Mouse (Mus musculus): ENCODE data around the gene Gpr37l1. TPM values are rescaled to one million over a fixed set of nuclear protein-coding genes. Genes with fewer than 3 reads are reported as not detected.

Gene Gpr37l1
- polyA plus RNA-seq, 1 experiment from 2014 or later, result not detected

DNA sequence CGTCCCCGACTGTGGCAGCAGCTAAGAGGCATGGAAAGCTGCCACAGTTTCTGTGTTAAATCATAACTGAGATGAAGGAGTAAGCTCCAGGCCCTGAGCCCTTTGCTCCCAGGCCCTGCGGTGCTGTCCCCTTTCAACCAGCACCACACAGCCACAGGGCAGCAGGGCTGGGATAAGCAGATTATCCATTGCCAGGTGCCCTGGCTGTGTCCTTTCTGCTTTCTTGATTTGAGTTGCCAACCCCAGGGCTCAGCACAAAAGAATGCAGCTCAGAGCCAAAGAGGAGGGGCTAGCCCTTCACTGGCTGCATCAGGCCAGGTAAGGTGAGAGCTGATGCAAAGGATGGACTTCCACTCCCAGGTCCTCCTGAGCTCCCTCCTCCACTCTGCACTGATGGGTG is 10.2 kb upstream of the Gpr37l1 start:
- no peaks in the 10 kb centered on the region; the same call in 1 of the 2 replicates for H3K4me1 ChIP-seq
- H3K9me3 ChIP-seq, result no peaks in the 10 kb centered on the region
- no peaks in the 10 kb centered on the region for H3K27me3 ChIP-seq (replicated peaks; ENCODE audit: low read depth, poor library complexity, severe bottlenecking)
- no peak for DNase-seq (ENCODE audit: low spot score)
- 85% methylated on average over 3 of the region's 3 CpGs for WGBS
- no peak overlapping the region for H3K4me3 ChIP-seq
- no peak overlapping the region for H3K27ac ChIP-seq (replicated peaks)
- H3K36me3 ChIP-seq (replicated peaks), result no peaks in the 10 kb centered on the region

DNA sequence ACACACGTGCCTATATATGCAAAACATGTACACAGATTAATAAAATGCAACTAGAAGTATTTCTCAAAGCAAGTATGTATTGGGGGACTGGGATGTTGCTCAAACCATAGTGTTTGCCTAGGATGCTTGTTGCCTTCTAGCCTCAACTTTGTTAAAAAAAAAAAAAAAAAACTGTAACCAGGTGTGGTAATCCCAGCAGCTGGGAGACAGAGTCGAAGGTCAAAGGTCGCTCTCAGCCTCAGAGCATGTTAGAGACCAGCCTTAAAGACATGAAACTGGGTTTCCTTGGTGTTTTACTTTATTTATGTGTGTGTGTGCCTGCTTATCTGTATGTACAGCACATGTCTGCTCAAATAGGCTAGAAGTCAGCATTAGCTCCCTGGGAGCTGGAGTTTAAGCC is 7.7 kb upstream of the Gpr37l1 start:
- Histone ChIP-seq H3K27ac (replicated peaks) (no peak overlapping the region), H3K36me3 (replicated peaks) (no peaks in the 10 kb centered on the region), H3K4me3 (no peak overlapping the region), H3K4me1 (no peaks in the 10 kb centered on the region), H3K9me3 (no peaks in the 10 kb centered on the region), H3K27me3 (replicated peaks; ENCODE audit: low read depth, poor library complexity, severe bottlenecking) (no peaks in the 10 kb centered on the region)
- 81% methylated on average over 3 of the region's 3 CpGs for WGBS
- no peak for DNase-seq (ENCODE audit: low spot score)

DNA sequence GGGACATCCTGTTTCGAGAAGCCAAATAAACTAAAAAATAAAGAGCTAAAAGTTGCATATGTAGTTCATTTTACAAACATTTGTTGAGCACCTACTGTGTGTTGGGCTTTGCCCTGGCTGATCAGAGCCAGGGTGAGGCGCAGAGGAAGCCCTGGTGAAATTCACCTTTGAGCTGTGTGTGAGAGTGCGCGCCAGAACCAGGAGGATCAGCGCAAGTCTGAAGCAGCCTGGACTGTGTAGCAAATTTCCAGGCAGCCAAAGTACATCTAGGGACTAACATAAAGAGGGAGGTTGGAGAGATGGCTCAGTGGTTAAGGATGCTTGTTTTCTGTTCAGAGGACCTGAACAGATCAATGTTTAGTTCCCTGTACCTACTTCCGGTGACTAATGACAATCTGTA is 5.8 kb upstream of the Gpr37l1 start:
- H3K4me1 ChIP-seq, result no peaks in the 10 kb centered on the region
- no peak overlapping the region for H3K4me3 ChIP-seq
- H3K9me3 ChIP-seq, result no peaks in the 10 kb centered on the region
- H3K27me3 ChIP-seq (replicated peaks; ENCODE audit: low read depth, poor library complexity, severe bottlenecking), result no peaks in the 10 kb centered on the region
- 94% methylated on average over 6 of the region's 6 CpGs for WGBS
- DNase-seq (ENCODE audit: low spot score), result no peak
- H3K27ac ChIP-seq (replicated peaks), result no peak overlapping the region
- H3K36me3 ChIP-seq (replicated peaks), result no peaks in the 10 kb centered on the region

DNA sequence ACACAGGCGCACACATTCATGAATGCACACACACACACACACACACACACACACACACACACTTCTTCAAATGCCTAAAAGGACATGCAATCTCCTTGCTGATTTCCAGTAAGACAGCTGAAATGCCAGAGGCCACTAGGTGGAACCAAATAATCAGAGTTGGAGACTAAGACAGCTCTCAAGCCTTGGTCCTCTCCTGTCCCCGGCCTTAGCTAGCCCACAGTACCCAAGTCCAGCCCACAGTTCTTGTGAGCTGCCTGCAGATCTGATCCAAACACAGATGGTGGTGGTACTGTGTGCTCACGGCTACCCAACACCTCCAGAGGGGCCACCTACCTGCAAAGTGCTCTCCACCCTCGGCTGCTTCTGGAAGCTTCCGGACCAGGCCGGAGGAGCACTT is 4.5 kb upstream of the Gpr37l1 start:
- Histone ChIP-seq H3K4me3 (no peak overlapping the region), H3K27ac (replicated peaks) (no peak overlapping the region), H3K9me3 (no peaks in the 10 kb centered on the region), H3K27me3 (replicated peaks; ENCODE audit: low read depth, poor library complexity, severe bottlenecking) (no peaks in the 10 kb centered on the region), H3K4me1 (no peaks in the 10 kb centered on the region), H3K36me3 (replicated peaks) (no peaks in the 10 kb centered on the region)
- peak; percentile 63 for DNase-seq (ENCODE audit: low spot score)
- 51% methylated on average over 6 of the region's 6 CpGs for WGBS

DNA sequence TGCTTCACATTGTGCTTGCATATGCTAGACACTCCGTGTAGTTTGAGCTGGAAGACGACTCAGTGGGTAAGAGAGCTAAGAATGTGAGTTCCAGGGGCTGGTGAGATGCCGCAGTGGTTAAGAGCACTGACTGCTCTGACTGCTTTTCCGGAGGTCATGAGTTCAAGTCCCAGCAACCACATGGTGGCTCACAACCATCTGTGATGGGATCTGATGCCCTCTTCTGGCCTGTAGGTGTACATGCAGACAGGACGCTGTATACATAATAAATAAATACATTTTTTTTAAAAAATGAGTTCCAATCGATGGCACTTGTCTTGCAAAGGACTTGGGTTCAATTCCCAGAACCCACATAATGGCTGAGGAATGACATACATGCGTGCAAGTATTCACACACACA is 3.7 kb upstream of the Gpr37l1 start:
- no peaks in the 10 kb centered on the region for H3K4me1 ChIP-seq
- no peak overlapping the region for H3K27ac ChIP-seq (replicated peaks)
- H3K27me3 ChIP-seq (replicated peaks; ENCODE audit: low read depth, poor library complexity, severe bottlenecking), result no peaks in the 10 kb centered on the region
- DNase-seq (ENCODE audit: low spot score), result no peak
- H3K36me3 ChIP-seq (replicated peaks), result no peaks in the 10 kb centered on the region
- H3K4me3 ChIP-seq, result no peak overlapping the region
- WGBS, result 83% methylated on average over 7 of the region's 7 CpGs
- no peaks in the 10 kb centered on the region for H3K9me3 ChIP-seq

DNA sequence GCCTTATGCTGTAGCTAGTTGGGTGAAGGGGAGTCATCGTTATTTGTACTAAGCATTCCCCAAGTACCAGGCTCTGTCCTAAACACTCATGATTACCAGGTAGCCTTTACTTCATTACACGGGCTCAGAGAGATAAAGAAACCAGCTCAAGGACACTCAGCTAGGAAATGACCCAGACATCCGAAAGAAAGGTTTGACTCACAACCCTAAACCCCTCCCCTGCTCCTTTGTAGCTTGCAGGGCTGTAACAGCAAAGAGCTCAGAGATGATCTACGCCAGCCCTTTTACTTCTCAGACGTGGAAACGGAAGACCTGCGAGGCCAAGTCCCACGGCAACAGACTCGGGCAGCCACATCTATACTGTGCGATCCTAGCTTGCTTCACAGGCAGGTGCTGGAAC is 2.8 kb upstream of the Gpr37l1 start:
- no peak for DNase-seq (ENCODE audit: low spot score)
- H3K4me3 ChIP-seq, result no peak overlapping the region
- no peaks in the 10 kb centered on the region for H3K27me3 ChIP-seq (replicated peaks; ENCODE audit: low read depth, poor library complexity, severe bottlenecking)
- H3K9me3 ChIP-seq, result no peaks in the 10 kb centered on the region
- H3K36me3 ChIP-seq (replicated peaks), result no peaks in the 10 kb centered on the region
- WGBS, result 77% methylated on average over 10 of the region's 10 CpGs
- H3K4me1 ChIP-seq, result no peaks in the 10 kb centered on the region
- H3K27ac ChIP-seq (replicated peaks), result no peak overlapping the region

DNA sequence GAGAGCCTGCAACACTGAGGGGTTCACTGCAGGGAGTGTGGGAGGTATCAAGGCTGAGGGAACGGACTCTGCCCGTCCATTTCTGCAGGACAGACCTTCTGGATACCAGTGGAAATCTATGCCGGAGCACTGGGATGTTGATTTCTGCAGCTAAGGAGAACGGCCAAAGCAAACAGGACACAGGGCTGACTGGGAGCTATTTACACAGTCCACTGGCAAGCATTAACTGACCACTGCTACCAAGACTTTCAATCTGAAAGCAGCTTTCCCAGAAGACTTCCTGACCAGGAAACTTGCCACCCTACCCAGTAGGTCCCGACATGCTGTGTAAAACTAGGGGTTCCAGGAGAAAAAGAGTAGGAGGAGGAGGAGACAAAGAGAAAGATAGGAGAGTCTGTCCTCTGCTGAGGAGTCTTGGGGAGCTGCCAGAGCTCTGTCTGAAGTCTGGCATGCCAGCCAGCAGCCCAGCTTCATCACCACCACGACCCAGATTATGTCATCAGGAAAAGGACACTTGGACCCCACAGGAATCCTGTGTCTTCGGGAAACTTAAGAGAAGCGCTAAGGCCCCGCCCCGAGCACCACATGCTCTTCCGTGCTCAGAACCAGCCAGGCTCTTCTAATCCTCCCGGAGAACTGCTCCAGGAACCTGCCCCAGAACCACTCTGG is 2.2 kb upstream of the Gpr37l1 start:
- Histone ChIP-seq H3K9me3 (no peaks in the 10 kb centered on the region), H3K27ac (replicated peaks) (no peak overlapping the region), H3K27me3 (replicated peaks; ENCODE audit: low read depth, poor library complexity, severe bottlenecking) (no peaks in the 10 kb centered on the region), H3K4me3 (no peak overlapping the region), H3K36me3 (replicated peaks) (no peaks in the 10 kb centered on the region), H3K4me1 (no peaks in the 10 kb centered on the region)
- no peak for DNase-seq (ENCODE audit: low spot score)
- 61% methylated on average over 12 of the region's 12 CpGs for WGBS

DNA sequence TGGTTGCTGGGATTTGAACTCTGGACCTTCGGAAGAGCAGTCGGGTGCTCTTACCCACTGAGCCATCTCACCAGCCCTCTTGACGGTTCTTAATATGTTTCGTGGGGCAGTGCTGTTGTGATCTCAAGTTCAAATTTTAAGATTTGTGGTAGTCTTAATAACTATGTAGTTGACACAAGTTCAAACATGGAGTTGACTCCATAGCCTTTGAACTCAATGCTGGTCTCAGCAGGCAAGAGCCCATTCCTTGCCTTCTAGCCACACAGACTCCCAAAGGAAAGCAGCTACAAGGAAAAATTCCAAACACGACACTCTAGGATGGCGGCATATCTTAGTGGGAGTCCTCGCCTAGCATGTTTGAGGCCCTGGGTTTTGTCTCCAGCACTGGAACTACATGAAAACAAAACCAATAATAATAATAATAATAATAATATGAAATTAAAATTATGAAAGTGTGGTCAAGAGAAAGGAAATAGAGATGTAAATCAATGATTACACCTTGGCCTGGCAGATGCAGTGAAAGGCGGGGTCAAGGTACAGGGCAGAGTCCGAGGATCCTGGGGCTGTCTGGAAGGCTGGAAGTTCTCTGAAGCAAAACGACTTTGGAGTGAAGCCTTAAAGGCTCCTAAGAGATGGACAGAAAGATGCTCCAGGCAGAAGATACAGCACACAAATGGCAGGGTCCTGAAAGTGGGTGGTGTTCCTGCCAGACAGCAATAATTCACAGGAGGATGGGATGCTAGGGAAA is 1.1 kb upstream of the Gpr37l1 start:
- Histone ChIP-seq H3K4me1 (no peaks in the 10 kb centered on the region), H3K27ac (replicated peaks) (no peak overlapping the region), H3K27me3 (replicated peaks; ENCODE audit: low read depth, poor library complexity, severe bottlenecking) (no peaks in the 10 kb centered on the region), H3K9me3 (no peaks in the 10 kb centered on the region), H3K4me3 (no peak overlapping the region), H3K36me3 (replicated peaks) (no peaks in the 10 kb centered on the region)
- WGBS, result 90% methylated on average over 10 of the region's 10 CpGs
- DNase-seq (ENCODE audit: low spot score), result no peak

DNA sequence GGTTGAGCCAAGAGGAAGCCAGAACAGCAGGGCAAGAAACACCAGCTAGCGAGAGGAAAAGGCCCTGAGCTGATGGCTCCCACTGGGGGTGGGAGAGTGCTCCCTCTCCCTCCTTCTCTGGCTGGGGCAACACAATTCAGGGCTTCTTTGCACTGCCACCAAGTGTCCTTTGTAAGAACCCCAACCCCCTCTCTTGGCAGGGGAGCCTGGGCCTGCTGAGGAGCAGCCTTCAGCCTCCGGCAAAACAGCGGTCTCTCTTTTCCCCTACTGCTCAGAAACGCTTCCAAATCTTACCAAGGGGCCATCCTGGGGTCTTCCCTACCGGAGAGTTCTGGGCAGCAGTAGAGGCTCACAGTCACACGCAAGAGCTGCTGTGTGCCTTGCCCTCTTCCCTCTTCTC is 4.8 kb downstream of the Gpr37l1 start:
- Histone ChIP-seq H3K4me1 (peaks cover 20% of the 10 kb centered on the region), H3K36me3 (replicated peaks) (no peaks in the 10 kb centered on the region), H3K27me3 (replicated peaks; ENCODE audit: low read depth, poor library complexity, severe bottlenecking) (no peaks in the 10 kb centered on the region; the same call in 1 of the 2 replicates), H3K27ac (replicated peaks) (0 out of 2 replicates have a peak overlapping the region, but pooled peaks have one; percentile 41), H3K4me3 (no peak overlapping the region), H3K9me3 (no peaks in the 10 kb centered on the region)
- WGBS, result 29% methylated on average over 6 of the region's 6 CpGs
- no peak for DNase-seq (ENCODE audit: low spot score)

DNA sequence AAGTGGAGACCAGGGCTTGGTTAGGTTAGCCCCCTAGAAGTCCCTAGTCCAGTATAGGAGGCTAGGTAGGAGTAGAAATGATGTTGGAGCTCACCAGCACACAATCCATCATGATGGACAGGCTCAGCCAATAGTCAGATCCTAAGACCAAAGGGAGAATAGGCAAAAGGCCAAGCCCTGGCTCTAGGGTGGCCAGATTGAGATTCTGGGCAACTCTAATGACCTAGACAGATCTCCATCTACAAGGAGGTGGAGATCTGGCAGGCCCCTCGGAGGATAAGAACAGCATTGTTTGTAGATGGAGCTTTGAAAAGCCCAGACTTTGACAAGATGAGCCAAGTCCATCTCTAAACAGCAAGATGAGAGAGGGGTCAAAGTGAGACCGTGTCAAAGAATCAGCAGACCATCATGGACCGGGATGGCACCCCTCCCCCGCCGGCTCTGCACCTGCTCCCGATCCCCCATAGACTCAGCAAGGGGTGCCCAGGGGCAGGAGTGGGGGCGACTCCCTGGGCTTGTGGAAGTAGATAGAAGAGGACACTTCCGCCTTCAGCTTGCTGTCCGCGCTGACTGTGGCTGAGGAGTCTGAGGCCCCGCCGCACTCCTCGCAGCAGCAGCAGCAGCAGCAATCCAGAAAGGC is 7.0 kb downstream of the Gpr37l1 start:
- WGBS, result 88% methylated on average over 13 of the region's 13 CpGs

DNA sequence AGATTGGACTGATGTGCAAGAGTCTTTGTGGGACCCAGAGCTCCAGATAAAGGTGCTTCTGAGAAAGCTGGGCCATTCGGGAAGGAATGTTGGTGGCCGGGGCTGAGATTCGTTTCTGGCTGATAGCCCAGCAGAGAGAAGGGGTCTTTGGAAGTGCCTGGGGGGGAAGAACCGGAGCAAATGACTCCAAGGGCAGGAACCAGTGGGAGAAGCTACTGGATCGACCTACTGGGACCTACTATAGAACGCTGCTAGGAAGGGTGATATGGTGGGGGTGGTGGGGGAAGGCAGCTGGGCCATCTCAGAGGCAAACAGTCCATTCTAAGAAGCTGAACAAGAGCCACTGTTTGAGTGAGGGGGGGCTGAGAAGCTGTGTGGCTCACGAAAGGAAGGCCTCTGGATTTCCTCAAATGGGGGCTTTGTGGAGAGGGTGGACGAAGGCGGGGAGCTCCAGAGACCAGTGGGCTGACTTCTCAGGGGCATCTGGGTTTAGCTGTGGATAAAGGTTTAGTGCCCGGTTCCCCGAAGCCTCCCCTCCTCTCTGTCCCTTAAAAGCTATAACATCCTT is 7.8 kb downstream of the Gpr37l1 start:
- 76% methylated on average over 11 of the region's 11 CpGs for WGBS
- no peaks in the 10 kb centered on the region for H3K9me3 ChIP-seq
- no peak for DNase-seq (ENCODE audit: low spot score)
- H3K4me3 ChIP-seq, result no peak overlapping the region
- peaks cover 26% of the 10 kb centered on the region for H3K36me3 ChIP-seq (replicated peaks)
- H3K27me3 ChIP-seq (replicated peaks; ENCODE audit: low read depth, poor library complexity, severe bottlenecking), result no peaks in the 10 kb centered on the region; the same call in 1 of the 2 replicates
- no peak overlapping the region for H3K27ac ChIP-seq (replicated peaks)
- H3K4me1 ChIP-seq, result peaks cover 25% of the 10 kb centered on the region

More for the DNA sequence above, 7.0 kb downstream of the Gpr37l1 start:
- Histone ChIP-seq H3K36me3 (replicated peaks) (peaks cover 18% of the 10 kb centered on the region), H3K27ac (replicated peaks) (no peak overlapping the region), H3K4me1 (peaks cover 20% of the 10 kb centered on the region), H3K9me3 (no peaks in the 10 kb centered on the region), H3K27me3 (replicated peaks; ENCODE audit: low read depth, poor library complexity, severe bottlenecking) (no peaks in the 10 kb centered on the region; the same call in 1 of the 2 replicates), H3K4me3 (no peak overlapping the region)
- no peak for DNase-seq (ENCODE audit: low spot score)

DNA sequence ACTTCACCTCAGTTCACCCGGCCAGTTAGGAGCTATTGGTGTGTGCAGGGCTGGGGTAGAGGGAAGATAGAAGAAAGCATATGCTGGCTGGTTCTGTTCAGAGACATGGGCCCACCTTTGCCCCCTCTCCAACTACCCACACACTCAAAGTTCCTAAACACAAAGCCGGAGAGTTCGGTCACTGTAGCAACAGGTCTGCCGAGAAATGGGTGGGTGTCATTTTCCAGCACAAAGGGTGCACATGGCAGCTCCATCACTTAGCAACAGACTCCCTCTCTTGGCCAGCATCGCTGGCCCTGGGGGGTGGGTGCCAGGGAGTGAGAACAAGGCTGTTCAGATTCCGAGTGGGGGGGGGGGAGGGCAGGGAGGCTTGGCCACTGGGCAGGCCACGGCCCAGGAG is 8.4 kb downstream of the Gpr37l1 start:
- no peak for DNase-seq (ENCODE audit: low spot score)
- H3K27ac ChIP-seq (replicated peaks), result peak overlapping the region; percentile 71
- H3K36me3 ChIP-seq (replicated peaks), result peaks cover 27% of the 10 kb centered on the region
- no peaks in the 10 kb centered on the region; the same call in 1 of the 2 replicates for H3K27me3 ChIP-seq (replicated peaks; ENCODE audit: low read depth, poor library complexity, severe bottlenecking)
- H3K4me1 ChIP-seq, result peaks cover 30% of the 10 kb centered on the region
- no peaks in the 10 kb centered on the region for H3K9me3 ChIP-seq
- 65% methylated on average over 7 of the region's 7 CpGs for WGBS
- no peak overlapping the region for H3K4me3 ChIP-seq

Measured in embryonic facial prominence, embryonic 10.5 days (tissue).